Mouse (Mus musculus) ES-E14 (cell line): Measurements from ENCODE around the gene Dut.

ENCODE experiments used
- ZC3H11A ChIP-seq: IDR thresholded peaks from 2 replicates; pipeline ENCODE4 v1.6.1; 2012; ENCODE audit warnings: low read depth, mild to moderate bottlenecking, inconsistent platforms, low read length, borderline replicate concordance
- ZNF384 ChIP-seq: IDR thresholded peaks from 2 replicates; pipeline ENCODE4 v1.6.1; 2012; ENCODE audit warnings: low read depth, low read length, inconsistent platforms

DNA sequence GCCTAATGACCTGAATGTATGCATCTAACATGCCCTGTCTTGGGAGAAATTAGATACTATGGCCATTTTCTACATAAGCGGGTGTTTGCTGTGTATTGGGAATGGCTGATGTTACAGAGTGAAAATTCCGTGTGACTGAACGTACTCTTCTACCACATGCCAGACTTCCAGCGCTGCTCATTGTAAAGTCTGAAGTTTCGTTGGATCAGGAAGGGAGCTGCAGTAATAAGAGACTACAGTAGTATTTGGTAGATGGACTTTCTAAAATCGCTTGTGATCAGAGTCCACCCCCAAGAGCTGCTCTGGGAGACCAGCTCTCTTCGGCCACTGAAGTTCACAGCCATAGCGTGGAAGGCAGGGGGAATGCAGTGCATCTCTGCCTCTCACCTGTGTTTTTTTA, 1.3 kb downstream of the Dut start:
- TF ChIP-seq ZNF384: no peak
- no peak for TF ChIP-seq ZC3H11A
